ENCODE assay signal across 10 mouse cellular contexts in the genomic region with DNA sequence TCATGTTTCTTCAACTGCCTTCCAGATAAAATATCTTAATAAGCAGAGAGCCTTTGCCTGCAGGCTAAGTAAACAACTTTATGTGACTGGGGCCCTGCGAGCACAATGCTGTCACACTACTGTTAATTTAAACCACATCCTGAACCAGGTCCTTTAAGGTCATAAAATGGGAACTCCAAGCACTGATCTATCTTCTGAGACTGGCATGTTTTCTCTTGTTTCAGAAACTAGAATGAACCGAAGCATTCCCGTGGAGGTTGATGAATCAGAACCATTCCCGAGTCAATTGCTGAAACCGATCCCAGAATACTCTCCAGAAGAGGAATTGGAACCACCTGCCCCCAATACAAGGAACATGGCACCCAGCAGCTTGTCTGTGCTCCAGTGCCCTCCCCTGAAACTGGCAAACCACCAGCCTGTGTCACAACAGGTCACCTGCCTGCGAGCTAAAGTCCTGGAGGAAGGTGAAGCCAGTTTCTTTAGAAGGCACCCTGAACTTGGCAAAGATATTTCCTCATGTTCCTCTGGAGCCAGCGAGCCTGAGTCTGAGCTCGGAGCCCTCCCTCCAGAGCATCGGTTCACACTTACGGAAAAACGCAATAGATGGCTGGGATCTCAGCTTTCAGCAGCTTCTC. TPM values are rescaled to one million over a fixed set of nuclear protein-coding genes. Genes with fewer than 3 reads are reported as not detected.
A peak's percentile ranks its signal among the peaks of the same experiment; 100 is the strongest.
DNase-seq lines count a peak whose midpoint lies in the region; ATAC-seq lines count a peak whose summit lies in the region.
"Had no signal": no experiment of that assay in that cellular context is flagged by ENCODE, and none has a peak within 500 bp of the region (broad histone marks: within the 10 kb centered on the region; RNA-seq: fewer than 3 reads in every experiment).

No protein-coding gene starts in this region.

- H3K27ac ChIP-seq in liver, embryonic 15.5 days (replicated peaks): 0 out of 2 replicates have a peak overlapping the region, but pooled peaks have one; percentile 29
- no peak overlapping the region for H3K27ac ChIP-seq in liver, embryonic 12.5 days
- H3K27ac ChIP-seq in brown adipose tissue, adult 24 weeks (replicated peaks; ENCODE audit: low read depth, low read length): 0 out of 2 replicates have a peak overlapping the region, but pooled peaks have one; percentile 15
- H3K27ac ChIP-seq in kidney, embryonic 14.5 days (ENCODE audit: low read depth, low read length): peak overlapping the region; percentile 62; the same call in 1 of the 2 replicates
- H3K27ac ChIP-seq: neural tube, embryonic 12.5 days had no signal

- no peak for ATAC-seq in liver, embryonic 15.5 days (ENCODE audit: insufficient read depth)
- ATAC-seq in liver, embryonic 12.5 days: no peak
- ATAC-seq in kidney, embryonic 14.5 days (ENCODE audit: low FRiP score, low TSS enrichment): no peak
- ATAC-seq: forebrain, embryonic 14.5 days had no signal

- 55% methylated on average over 11 of the region's 11 CpGs for WGBS in liver, embryonic 15.5 days (ENCODE audit: insufficient replicate concordance)
- 64% methylated on average over 11 of the region's 11 CpGs for WGBS in liver, embryonic 12.5 days (ENCODE audit: insufficient replicate concordance)
- WGBS in kidney, embryonic 14.5 days: 38% methylated on average over 11 of the region's 11 CpGs

- no peaks in the 10 kb centered on the region for H3K36me3 ChIP-seq in liver, embryonic 15.5 days (replicated peaks)
- H3K36me3 ChIP-seq in liver, embryonic 12.5 days: no peaks in the 10 kb centered on the region
- H3K36me3 ChIP-seq in kidney, embryonic 14.5 days (ENCODE audit: control insufficient read depth, insufficient read depth, low read length): peaks cover 7% of the 10 kb centered on the region; the same call in 1 of the 2 replicates

- peaks cover 15% of the 10 kb centered on the region; the same call in 1 of the 2 replicates for H3K4me1 ChIP-seq in liver, embryonic 15.5 days (replicated peaks)
- peaks cover 8% of the 10 kb centered on the region; the same call in 1 of the 2 replicates for H3K4me1 ChIP-seq in liver, embryonic 12.5 days
- H3K4me1 ChIP-seq in brown adipose tissue, adult 24 weeks (ENCODE audit: control insufficient read depth, insufficient read depth, insufficient read length, low read length): peaks cover 7% of the 10 kb centered on the region; the same call in 1 of the 2 replicates
- peaks cover 40% of the 10 kb centered on the region for H3K4me1 ChIP-seq in kidney, embryonic 14.5 days (ENCODE audit: control insufficient read depth, insufficient read depth, low read length)

- H3K9ac ChIP-seq in liver, embryonic 15.5 days: no peak overlapping the region
- H3K9ac ChIP-seq in liver, embryonic 12.5 days: no peak overlapping the region
- no peak overlapping the region for H3K9ac ChIP-seq in kidney, embryonic 14.5 days (ENCODE audit: low read depth, low read length)
- H3K9ac ChIP-seq: neural tube, embryonic 12.5 days had no signal

- no peak overlapping the region for H3K4me3 ChIP-seq in liver, embryonic 15.5 days (replicated peaks)
- no peak overlapping the region for H3K4me3 ChIP-seq in liver, embryonic 12.5 days
- H3K4me3 ChIP-seq in brown adipose tissue, adult 24 weeks (ENCODE audit: insufficient read depth, low read depth, low read length): no peak overlapping the region
- H3K4me3 ChIP-seq in kidney, embryonic 14.5 days (ENCODE audit: low read length): no peak overlapping the region
- H3K4me3 ChIP-seq: neural tube, embryonic 12.5 days had no signal

- no peaks in the 10 kb centered on the region for H3K27me3 ChIP-seq in liver, embryonic 15.5 days
- no peaks in the 10 kb centered on the region for H3K27me3 ChIP-seq in liver, embryonic 12.5 days (replicated peaks)
- H3K27me3 ChIP-seq in kidney, embryonic 14.5 days (ENCODE audit: control insufficient read depth, insufficient read depth, low read length): no peaks in the 10 kb centered on the region; the same call in 1 of the 2 replicates
- H3K27me3 ChIP-seq: neural tube, embryonic 12.5 days had no signal

- peak; percentile 54 for DNase-seq in naive thymus-derived CD4-positive, alpha-beta T cell, adult 2 months (ENCODE audit: low read depth)
- no peak for DNase-seq in adrenal gland, postnatal 25 days
- no peak for DNase-seq in embryo, embryonic 10 days (ENCODE audit: low spot score)
- no peak for DNase-seq in cerebellum, adult 11 months

- H3K4me2 ChIP-seq in liver, embryonic 15.5 days: no peak overlapping the region
- no peak overlapping the region for H3K4me2 ChIP-seq in liver, embryonic 12.5 days
- H3K4me2 ChIP-seq in kidney, embryonic 14.5 days (replicated peaks; ENCODE audit: low read depth, low read length): no peak overlapping the region
- H3K4me2 ChIP-seq: neural tube, embryonic 12.5 days had no signal

- H3K9me3 ChIP-seq in liver, embryonic 15.5 days (replicated peaks): no peaks in the 10 kb centered on the region
- no peaks in the 10 kb centered on the region for H3K9me3 ChIP-seq in liver, embryonic 12.5 days (replicated peaks)
- no peaks in the 10 kb centered on the region for H3K9me3 ChIP-seq in kidney, embryonic 14.5 days (ENCODE audit: control insufficient read depth, low read length)
- H3K9me3 ChIP-seq: neural tube, embryonic 12.5 days had no signal

RNA-seq across cellular contexts. Expression of gene Traf3ip2, which starts 13.0 kb away (rescaled TPM):
- polyA plus RNA-seq in liver, embryonic 15.5 days (2015; fragmentation: Nextera tagmentation; extraction: Ambion mirVana): 1.5 and 1.6 TPM in 2 replicates
- polyA plus RNA-seq in liver, embryonic 12.5 days (2016; fragmentation: Nextera tagmentation; extraction: Ambion mirVana): 2.1 and 3.1 TPM in 2 replicates
- 3.6 and 6.6 TPM in 2 replicates for polyA plus RNA-seq in brown adipose tissue, adult 24 weeks (2012; ENCODE audit: insufficient read depth, insufficient read length, missing spikeins)
- 16.6 and 19.6 TPM in 2 replicates for polyA plus RNA-seq in kidney, embryonic 14.5 days (2014; fragmentation: Nextera tagmentation; extraction: Ambion mirVana)
- 24.4 and 26.0 TPM in 2 replicates for total RNA-seq in adrenal gland, postnatal 25 days (2021)
